Mouse (Mus musculus) gastrocnemius, adult 18-20 months (tissue): ENCODE measurements at regions not wholly inside any gene's neighbourhood (a gene's known extent, or its start where the extent isn't known, plus 50 kb on each side); places are given as distances from the start of the nearest gene placed in this dataset.

Experiments used
- DNase-seq: peaks from one replicate; pipeline ENCODE4 v3.0.0; 2021; ENCODE audit warnings: low spot score

GRCm38 (mm10) chr11:45531044-45531626, 320.7 kb upstream of the Clint1 start:
- no peak for DNase-seq

- DNase-seq: no peak
Observed at GRCm38 (mm10) chr11:45533402-45534056, 318.3 kb upstream of the Clint1 start.

DNA sequence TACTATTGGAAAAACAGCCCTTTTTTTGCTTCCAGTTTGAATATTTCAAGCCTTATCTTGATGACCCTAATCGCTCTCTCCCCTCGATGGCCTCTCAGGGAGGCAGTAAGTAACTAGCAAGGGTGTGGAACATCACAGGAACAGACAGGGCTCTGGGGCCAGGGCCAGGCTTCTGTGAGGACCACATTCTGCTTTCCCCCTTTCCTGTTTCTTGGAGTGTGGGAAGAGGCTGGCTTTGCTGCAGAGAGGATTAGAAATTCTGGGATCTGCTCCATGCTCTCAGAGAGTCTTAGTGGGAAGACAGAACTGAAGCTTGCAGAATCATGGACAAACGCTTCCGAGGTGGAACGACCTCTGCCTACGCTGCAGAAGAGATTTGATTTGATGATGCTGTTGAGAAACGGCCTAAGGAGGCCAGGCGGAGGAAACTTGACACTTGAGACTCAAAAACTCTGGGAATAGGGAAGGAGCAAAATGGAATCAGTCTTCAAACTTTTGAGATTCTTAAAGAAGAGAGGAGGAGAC, 316.3 kb upstream of the Clint1 start:
- DNase-seq: peak; percentile 9

GRCm38 (mm10) chr11:45538011-45538410, 313.8 kb upstream of the Clint1 start:
- DNase-seq: no peak

DNA sequence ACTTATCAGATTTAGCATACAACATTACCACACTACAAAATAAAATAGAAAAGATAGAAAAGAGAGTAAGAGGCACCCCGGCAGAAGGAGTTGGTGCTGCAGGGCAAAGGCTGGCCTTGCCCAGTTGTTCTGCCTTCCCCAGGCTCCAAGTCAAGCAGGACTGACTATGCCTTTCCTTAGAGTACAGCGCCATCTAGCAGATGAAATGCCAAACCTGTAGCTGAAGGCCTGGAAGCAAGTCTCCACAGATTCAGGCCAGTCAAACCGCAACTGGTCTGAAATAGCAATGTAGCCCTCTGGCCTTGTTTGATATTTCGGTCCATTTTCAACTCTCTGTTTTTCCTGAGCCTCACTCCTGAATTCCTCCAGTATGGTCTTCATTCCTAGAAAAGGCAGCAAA, 312.4 kb upstream of the Clint1 start:
- peak; percentile 90 for DNase-seq

DNA sequence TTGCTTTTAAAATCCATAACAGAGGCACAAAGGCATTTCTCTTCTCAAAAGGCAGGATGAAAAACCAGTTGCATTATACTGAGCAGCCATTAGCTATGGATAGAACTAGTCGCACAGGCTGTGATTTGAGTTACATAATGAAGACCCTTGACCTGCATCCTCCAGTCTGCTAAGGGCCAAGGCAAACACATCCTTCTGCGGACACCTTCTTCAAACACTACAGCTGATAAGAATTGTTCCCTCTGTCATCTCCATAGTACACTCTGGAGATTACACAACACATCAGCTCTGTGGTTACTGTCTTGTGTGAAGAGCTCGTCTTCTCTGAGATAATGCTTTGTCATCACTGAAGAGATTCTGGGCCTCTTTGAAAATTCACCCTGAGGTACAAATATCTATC, 307.3 kb upstream of the Clint1 start:
- no peak for DNase-seq

DNA sequence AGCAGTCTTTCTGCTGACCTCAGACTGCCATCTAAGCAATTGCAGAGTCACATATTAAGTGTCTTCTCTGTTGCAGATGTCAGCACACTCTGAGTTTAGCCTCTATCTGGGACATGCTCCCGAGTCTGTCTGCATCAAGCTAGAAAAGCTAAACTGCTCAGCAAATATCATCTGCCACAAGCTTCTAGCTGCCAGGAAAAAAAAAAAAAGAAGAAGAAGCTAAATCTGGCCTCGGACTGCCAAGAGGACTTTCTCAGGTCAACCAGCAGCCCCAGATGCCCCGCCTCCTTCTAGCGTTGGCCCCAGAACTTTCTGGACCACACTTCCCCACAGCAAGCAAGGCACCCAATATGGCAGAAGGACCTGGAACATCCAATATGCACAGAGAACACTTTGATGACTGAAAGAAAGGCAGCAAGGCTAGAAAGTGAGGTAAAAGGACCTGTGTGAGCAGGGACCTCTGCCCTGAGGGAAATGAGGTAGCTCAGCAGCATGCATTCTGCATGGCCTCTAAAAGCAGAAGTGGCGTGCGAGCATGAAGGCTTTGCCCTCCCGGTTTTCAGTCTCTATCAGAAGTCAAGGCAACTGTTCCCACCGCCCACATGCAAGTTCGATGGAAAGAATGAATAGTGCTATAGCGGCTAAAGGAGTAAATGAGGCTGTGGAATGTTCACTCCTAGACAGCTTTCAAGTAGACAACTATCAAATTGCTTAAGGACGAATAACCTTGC, 305.8 kb upstream of the Clint1 start:
- DNase-seq: peak; percentile 56

GRCm38 (mm10) chr11:45546861-45547260, 305.0 kb upstream of the Clint1 start:
- no peak for DNase-seq

- no peak for DNase-seq
Observed at GRCm38 (mm10) chr11:45550376-45550775, 301.5 kb upstream of the Clint1 start.

- no peak for DNase-seq
Observed at GRCm38 (mm10) chr11:45577469-45578154, 274.2 kb upstream of the Clint1 start.

- DNase-seq: no peak
Observed at GRCm38 (mm10) chr11:45592335-45592734, 259.5 kb upstream of the Clint1 start.

GRCm38 (mm10) chr11:45592890-45593642, 258.8 kb upstream of the Clint1 start:
- no peak for DNase-seq

DNA sequence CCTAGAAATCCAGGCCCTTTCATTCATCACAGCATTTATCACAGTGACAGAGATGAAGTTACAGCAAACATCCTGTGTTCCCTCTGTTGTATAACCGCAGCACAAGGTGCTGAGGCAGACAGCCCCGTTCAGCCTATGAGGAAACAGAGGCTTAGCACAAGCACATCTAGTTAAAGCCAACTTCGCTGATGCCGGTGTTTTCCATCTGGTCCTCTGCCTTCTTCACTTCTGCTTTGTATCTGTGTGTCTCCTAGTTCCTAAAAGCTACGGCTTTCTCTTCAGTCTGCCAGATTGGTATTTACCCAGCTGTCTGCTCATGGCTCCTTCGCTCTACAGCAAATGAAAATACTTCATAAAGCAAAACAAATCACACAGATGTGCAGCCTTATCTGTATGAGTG, 256.5 kb upstream of the Clint1 start:
- no peak for DNase-seq

GRCm38 (mm10) chr11:45621824-45622223, 230.0 kb upstream of the Clint1 start:
- no peak for DNase-seq

DNA sequence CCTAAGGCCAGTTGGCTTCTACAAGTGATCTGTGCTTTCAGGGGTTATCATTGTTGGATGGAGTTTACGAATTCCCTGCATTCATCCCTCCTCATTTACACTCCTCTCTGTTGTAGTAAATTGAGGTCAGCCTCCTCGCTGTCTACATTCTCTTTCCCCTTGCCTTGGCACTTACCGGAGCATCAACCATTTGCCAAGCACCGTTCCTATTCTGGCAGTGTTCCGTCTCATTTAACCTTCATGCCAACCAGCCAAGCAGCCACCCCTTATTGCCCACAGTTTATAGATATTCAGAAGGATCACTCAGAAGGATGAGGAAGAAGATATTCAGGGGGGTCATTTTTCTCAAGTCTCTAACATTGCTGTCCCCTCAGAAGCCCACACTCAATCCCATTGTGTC, 229.2 kb upstream of the Clint1 start:
- no peak for DNase-seq

GRCm38 (mm10) chr11:45624233-45624632, 227.6 kb upstream of the Clint1 start:
- DNase-seq: no peak

DNA sequence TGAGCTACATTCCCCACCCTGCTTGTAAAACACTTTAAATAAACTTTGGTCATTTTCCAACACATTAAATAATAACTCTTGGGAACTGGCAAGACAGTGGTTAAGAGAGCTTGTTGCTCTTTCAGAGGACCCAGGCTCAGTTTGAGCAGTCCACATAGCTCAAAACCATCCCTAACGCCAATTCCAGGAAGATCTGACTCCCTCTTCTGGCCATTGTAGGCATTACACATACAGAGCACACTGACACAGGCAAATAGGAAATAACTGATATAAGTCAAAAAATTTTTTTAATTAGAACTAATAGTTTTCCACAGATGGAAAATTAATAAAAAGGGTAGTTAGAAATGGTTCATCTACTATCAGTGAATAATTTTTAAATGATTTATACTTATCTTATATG, 222.6 kb upstream of the Clint1 start:
- DNase-seq: peak; percentile 21

DNA sequence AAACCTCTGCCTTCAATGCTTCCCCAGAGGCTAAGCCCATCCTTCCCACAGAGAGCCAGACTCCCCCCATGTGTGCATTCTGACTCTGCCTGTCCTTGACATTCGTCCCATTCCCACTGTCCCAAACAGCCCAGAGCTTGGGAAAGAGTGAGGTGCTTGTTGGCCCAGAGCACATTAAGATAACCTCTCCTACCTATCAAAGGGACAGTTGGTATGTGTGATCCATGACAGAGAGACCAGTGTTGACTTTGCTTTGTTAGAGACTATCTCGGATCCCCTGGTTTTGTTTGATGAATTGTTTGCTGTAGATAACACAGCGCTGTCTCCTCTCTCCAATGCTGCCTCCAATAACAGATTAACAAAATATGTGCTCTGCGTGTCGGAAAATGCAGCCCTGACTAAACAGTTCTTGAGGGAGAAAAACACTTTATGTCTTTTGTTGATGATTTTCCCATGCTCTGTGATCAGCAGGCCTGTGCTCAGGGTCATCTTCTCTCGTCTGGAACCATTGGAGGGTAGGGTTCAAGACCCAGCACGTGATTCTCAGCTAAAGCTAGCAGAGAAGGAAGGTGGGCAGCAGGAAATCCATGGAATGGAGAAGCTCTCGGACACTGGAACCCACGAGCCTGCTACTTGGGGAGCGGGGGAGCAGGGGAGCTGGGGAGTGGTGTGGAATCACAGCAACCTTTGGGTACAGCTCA, 217.2 kb upstream of the Clint1 start:
- DNase-seq: no peak

GRCm38 (mm10) chr11:45635896-45636295, 216.0 kb upstream of the Clint1 start:
- DNase-seq: no peak

DNA sequence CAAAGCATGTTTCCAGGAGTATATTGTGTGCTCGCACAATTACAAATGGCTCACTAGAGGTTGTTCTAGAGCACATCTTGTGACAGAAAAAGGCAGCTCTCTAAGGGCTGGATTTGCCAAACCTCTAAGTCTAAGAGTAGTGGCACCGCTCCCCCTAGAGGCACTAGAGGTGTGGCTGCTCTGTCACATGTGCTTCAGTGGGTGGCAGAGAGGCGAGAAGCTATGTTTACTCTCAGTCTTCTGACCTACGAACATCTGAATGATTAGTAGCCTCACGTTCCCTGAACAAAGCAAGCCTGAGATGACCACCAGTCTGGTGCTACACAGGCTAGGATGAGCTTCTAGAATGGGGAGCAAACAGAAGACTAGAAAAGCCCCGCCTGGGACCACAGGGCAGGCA, 212.6 kb upstream of the Clint1 start:
- no peak for DNase-seq
